Mouse (Mus musculus) adrenal gland, postnatal 14 days (tissue): ENCODE results near the gene Angptl2. TPM values are rescaled to one million over a fixed set of nuclear protein-coding genes. Genes with fewer than 3 reads are reported as not detected.
A peak's percentile ranks its signal among the peaks of the same experiment; 100 is the strongest.
"Not testable (repeated sequence)": the region's sequence is repeated elsewhere in the genome, so short reads cannot be mapped to it uniquely, and the experiment has no call there.

Source experiments
- DNase-seq: peaks from one replicate; pipeline ENCODE4 v3.0.0; 2021; ENCODE audit warnings: mixed read lengths
- total RNA-seq: library from RNA; stranded (reverse); gene quantifications from 2 replicates; pipeline ENCODE4 v1.2.3, GENCODE M21; 2021

Angptl2 gene
- total RNA-seq, 1 experiment from 2014 or later = 35.6 TPM

DNA sequence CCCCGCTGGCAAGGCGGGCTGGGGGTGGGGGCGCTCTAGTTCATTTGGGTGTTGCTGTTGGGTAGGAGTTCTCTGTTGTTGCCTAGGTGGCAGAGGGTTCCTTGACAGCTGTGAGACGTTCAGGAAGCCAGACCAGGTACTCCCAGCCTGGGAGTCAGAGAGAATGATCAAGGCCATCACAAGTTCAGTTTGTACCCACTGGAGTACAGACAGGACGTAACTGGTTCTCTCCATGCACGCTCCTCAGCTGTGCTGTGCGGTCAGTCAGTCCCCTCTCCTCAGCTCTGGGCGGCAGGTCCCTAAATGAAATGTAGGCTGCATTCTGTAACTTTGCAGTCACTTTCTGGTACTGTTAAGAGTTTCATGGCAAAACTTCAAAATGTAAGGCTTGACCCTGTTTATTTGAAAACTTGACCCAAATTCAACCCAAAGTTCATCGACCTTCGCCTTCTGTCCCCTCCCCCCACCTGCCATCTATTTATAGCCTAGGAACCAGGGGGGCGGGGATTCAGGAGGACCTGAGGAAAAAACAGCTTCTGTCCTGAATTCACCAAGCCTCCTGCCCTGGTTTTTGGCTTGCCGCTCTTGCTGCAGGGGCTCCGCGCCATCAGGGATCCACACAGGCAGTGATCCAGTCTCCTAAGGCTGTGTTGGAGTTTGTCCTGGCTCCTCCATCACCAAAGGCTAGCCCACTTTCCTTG is 15.4 kb upstream of the Angptl2 start:
- peak; percentile 54 for DNase-seq

DNA sequence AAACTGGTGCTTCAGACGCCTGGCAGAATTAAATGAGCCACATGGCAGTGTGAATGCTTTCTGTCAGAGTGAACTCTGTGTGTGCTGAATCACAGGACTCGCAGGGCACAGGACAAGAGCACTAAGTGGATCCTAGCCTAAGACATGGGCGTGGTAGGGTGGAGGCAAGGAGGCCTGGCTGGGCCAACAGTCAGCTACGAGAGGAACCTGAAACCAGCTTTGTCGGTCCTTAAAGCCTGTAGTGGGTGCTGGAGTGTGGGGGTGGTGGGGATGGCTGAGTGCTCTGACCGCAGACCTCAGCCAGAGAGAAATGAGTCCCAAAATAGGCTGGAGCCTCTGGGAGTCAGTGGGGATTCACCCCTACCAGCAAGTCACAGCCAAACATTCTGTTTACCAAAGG is 12.6 kb upstream of the Angptl2 start:
- DNase-seq = no peak

DNA sequence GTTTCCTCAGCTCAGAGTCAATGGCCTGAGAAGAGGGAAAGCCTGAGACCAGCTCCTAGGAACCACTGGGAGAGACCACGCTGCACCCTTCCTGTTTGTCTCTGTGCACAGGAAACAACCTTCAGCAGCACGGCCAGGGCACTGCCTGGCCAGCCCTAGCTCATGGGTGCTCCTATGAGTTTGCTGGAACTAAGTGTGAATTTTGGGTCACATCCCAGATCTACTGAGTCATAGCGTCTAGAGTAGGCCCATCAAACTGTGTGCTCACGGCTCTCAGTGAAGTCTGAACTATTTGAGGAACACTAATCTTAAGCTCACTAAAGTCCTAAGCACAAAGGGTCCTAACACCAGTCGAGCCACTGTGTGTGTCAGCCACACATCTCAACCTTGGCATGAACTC is 10.9 kb upstream of the Angptl2 start:
- DNase-seq = peak; percentile 67

DNA sequence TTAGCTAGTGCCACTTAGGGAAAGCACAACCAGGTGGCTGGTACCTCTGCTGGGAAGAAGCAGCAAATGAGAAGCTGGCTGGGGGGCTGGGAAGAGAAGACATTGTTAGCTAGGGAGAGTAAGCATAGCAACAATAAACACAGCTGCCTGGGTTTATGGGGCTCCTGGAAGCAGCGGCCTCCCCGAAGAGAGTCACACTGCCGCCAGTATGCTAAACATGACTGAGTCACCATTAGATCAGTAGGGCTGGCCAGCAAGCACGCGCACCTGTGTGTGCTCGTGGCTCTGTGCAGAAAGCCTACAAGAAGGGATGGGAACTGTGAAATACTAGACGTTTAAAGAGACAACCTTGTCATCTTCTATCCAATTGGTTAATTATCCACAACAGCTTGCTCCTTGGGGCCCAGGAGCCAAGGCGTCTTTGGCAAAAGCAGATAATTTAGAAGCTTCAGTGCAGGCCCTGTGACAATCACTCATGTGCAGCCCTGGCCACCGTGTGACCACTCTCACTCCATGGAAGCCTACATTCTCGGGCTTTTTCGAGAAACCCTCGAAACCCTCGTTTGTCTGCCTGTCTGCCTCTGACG is 9.8 kb upstream of the Angptl2 start:
- DNase-seq = no peak

DNA sequence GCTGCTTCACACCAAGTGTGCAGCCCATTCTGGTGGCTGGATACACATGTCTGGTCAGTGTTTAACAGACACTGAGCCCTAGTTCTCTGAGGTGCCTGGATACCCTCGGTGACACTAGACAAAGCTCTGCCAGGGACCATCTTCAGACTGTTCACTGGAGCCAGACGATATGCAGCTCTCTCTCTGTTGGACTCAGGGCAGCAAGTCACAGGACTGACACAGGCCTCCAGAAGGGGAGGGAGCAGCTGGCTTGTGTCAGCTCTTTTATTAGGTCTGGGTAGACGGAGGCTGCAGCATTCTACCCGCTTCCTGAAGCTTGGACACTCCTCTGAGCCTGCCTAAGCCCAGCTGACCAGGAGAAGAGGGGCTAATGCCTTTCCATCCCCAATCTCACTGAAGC is 8.8 kb upstream of the Angptl2 start:
- no peak for DNase-seq

DNA sequence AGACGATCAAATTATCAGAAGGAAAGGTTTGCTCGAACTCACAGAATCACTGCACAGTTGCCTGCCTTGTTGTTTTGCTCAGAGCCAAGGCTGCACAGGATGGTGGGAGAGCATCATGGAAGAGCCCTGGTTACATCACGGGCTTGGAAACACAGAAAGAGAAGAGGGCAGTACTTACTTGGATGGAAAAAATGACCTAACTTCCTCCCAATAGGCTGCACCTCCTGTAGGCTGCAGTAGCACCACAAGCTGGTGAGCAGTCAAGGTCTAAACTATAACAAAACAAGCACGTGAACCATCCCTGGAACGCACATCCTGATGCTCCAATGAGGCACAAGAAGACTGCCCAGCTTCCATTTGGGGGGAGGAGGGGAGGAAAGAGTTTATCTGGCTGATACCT is 7.7 kb upstream of the Angptl2 start:
- DNase-seq = no peak

DNA sequence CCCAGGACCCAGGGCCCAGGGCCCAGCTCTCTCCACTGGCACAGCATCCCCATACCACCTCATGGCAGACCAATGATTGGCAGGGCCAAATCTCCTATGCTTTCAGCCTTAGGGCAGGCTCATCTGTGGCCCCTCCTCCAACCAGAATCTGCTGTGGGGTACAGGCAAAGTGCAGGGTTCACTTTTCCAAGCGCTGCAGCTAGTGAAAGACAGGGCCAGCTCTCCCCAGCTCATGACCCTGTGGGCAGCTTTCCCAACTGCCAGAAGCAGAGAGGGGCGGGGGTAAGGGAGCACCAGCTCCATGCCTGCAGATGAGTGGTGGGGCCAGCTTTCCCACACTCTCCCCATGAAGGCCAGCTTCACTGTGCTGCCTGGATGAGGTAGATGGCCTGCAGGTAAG is 5.0 kb upstream of the Angptl2 start:
- no peak for DNase-seq

DNA sequence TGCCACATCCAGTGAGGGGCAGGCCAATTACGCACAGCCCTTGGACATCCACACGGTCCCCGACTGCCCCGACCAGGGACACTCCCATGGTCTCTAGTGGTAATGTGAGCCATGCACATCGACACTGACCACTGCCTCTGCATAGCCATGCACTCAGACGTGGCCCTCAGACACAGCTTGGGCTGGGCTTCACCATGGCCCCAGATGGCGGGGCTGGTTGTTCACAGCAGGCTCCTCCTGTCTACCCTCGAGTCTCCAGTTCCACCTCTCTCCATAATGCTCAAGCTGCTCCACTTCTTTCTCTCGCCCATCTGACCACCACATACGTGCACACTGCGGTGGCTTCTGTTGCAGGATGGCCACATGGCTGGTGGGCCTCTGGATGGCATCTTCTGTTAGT is 4.6 kb upstream of the Angptl2 start:
- DNase-seq = not testable (repeated sequence)

DNA sequence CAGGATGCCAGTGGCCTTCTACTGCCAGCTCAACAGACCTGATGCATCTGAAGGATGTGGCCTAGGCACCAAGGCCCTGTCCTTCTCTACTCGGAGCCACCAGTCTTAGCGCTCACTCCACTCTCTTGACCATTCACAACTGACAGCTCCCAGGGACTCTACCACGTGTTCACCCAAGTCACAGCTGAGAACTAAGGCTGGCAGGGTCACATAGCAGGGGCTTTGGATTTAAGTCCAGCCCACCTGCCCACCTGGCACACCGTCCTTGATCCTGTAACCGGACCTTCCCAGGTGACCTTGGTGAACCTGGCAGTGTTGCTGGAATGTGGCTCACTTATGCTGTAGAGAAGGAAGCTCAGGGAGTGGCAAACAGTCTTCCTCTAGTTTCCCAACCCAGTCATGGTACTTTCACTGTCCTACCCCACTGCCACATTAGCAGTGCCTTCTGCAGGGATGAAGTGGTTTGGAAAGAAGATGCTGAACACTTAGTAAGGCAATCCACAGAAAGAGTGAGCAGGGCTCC is 631 bp upstream of the Angptl2 start:
- DNase-seq = no peak

DNA sequence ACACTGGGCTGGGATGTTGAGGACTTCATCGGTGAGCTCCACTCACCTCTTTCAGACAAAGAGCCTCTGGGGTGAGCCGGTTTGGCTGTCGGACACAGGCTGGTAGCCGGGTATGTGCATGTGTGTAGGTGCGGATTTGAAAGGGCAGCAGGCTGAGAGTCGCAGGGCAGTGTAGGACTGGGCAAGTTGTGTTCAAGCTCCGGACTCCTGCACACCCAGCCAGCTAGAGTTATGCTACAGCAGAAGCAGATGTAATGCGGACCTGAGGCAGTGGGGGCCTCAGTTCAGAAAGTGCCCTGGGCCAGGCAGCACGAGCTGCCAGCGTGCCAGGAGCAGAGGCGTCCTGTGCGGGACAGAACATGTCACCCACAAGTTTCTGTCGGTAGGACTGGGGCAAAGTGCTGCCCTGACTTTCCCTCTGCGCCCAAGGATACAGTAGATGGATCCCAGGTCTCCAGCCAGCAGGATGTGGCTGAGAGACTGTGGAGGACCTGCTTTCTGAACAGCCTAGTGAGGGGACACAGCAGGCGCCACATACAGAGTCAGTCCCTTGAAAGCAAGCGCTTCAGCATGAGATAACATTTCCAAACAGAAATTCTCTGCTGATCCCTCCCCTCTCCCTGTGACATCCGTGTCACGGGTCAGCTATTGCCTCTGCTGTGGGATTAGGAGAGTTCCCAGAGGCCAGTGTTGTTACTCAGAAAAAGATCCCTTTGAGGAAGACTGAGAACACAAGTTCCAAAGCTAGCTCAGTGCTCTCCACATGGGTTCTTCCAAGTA is 966 bp downstream of the Angptl2 start:
- peak; percentile 40 for DNase-seq

DNA sequence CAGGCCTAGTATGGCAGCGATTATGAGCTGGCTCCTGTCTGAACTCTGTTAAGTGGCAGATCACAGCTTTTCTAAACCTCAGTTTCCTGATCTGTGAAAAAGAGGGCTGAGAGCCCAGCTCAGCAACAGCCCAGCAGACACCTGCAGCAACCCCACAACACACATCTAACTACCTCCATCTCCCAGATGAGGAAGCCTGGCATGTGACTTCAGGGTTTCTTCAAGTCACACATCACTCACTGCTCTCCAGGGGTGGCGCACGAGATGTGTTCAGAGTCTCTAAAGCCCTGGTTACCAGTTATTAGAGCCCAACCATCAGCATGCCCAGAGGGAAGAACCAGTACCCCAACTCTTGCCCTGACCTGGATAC is 1.5 kb downstream of the Angptl2 start:
- DNase-seq = no peak

DNA sequence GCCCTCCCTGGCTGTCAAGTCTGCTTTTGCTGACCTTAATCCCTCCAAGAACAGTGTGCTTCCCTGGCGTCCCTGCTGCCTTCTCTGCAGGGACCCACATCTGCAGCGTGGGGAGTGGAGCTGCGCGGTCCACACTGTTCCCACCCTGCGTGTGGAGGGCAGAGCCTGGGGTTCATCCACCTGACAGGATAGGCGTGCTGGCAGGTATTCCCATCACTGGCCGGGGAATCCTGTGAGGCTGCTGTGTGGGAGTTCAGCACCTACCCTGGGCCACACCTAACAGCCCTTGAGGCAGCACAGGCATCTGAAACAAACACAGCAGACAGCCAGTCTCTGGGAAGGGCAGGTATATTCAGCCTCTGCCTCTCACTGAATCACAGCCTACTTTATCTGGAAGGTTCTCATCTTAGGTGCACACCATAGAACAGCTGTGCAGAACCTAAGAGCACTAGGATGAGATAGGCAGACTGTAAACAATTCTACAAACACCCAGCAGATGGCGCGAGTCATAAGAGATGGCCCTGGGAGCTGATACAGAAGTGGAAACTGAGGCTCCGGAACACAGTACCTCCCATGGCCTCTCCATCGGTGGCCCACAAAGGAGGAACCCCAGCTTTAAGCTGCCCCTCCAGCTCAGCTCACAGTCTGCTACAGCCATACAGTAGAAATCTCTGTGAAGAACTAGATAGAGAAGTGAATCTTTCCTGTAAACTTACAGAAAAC is 3.2 kb downstream of the Angptl2 start:
- DNase-seq = peak; percentile 43

DNA sequence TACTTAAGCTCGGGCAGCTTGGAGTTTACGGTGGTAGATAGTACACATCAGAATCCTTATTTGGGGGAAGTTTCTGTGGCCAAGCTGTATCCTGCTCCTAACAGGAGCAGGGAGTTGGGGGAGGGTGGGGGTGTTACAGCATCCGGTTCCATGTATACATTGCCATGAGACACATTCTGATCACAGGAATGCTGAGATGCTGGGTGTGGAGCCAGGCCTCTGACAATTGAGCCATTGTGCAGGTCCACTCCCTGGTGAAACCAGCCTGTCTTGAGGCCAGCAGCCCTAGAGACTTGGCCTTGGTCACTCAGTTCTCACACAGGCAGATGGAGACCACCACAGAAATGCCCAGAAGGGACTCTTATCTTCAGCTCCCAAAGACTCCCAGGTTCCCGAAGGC is 3.8 kb downstream of the Angptl2 start:
- DNase-seq = no peak

DNA sequence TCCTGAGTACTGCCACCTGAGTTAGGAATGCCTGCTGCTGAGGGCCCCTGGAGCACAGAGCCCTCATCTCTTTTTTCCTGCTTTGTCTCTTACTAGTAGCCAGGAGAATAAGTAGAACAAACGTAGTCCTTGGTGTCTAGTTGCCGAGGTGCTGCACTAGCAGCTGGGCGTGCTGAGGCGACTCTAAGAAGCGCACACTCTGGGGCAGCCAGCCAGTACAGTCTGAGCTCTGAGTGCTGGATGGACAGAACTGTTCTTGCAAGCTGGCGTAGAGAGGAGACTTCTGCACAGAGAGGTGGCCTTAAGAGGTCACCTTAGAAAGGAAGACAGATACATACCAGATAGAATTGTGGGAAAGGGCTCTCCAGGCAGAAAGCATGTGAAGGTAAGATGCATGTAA is 4.4 kb downstream of the Angptl2 start:
- no peak for DNase-seq

DNA sequence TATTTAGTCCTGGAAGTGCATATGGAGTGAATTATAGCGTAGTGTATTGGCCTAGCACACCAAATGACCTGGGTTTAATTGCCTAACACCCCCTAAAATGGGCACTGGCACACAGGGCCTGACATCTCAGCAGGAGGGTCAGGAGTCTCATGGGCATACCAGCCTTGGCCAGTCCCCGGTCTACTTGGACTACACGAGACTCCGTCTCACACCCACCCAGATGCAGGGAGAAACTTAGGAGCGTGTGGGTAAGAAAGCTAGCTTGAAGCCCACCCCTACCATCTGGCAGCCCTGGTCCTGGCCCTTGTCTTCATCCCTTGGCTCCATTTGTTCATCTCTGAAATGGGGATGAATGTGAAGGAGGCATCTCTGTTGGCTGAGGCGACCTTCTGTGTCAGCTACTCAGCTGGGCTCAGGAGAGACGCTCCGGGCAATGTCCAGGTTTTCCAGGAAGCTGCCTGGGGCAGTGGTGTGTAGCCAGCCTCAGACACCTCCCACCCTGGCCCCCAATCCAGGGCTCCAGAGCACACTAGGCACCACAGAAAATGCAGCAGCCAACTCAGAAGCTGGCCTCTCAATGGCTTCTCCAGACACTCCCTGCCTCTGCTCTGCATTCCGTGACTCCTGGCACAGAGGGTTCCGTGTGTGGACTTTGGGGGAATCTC is 4.9 kb downstream of the Angptl2 start:
- DNase-seq = no peak

DNA sequence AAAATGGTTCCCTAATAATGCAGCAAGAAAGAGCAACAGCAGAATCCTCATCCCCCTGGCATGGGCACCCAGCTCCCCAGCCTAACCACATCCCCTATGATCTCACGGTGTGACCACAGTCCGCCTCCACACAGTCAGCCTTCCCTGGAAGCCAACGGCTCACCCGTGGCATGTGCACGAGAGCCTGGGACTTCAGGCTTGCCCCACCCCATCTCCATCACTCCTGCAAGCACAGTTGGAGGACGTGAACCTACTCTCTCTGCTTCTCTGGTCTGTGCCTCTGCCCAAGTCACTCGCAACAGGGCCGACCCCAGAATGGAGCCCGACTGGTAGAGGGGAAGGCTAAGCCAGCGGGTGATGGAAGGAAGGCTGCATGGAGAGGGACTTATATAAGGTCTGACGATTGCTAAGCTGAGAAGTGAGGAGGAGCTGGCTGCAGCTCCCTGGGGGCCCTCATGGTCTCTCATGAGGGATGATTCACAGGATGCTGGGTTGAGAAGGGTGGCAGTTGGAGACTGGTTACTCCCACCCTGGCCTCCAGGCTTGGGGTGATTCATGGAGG is 5.6 kb downstream of the Angptl2 start:
- DNase-seq = no peak

DNA sequence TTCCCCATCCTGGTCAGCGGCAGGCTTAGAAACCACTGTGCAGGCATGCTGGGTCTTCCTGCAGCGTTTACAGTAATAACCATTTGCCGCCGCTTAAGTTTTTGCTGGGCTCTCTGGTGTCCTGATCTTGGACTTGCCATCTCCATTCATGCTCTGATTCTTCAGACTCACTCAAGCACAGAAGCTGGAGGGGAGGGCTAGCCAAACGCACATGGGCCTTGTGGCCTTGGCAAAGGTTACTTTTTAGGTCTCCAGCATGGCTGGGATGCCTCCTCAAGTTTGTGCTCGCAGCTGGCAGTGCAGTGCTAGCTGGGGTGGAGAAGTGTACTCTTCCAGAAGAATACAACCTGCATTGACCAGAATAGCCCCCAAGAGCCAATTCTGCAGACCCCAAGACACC is 6.6 kb downstream of the Angptl2 start:
- DNase-seq = no peak

DNA sequence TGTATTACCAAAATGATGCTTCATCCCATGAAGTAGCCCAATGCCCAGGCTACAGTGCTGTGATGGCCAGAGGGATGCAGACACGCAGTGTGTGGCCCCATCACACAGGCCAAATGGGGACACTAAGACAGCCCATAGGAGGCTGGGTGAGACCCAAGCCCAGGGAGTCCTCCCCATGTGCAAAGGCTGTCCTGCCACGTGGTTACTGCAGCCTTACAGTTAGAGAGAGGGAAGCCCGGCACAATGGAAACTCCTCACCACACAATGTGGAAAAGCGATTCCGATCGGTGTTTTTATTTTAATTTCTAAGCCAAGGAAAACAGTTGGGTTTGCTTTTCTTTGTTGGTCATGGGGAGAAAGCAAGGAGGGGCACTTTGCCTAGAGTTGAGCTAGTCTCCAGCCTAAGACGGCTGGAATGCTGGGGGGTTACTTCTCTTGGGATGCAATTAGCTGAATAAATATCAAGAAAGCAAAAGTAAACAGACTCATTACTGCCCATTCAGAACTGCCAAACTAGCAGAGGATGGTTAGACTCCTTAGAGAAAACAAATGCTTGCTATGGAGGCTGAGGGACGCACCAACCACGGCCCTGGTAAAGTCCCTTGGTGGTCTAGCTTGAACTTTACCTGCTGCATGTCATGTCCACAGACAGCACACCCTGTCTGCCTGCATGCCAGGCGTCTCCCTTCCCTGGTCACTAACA is 7.9 kb downstream of the Angptl2 start:
- no peak for DNase-seq

DNA sequence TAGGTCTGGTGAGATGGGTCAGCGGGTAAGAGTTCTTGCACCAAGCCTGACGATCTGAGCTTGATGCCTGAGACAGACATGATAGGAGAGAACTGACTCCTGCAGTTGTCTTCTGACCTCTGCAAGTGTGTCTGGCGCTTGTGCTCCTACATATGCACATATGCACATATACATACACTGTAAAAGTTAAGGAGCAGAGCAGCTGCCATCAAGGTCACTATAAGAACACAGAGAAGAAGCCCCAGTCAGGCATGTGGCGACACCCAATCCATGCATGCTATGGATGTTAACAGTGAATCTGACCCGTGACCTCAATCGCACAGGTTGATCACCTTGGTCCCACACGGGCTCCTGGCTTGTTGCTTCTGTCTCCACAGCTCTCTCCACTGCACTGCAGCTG is 10.1 kb downstream of the Angptl2 start:
- DNase-seq = no peak

DNA sequence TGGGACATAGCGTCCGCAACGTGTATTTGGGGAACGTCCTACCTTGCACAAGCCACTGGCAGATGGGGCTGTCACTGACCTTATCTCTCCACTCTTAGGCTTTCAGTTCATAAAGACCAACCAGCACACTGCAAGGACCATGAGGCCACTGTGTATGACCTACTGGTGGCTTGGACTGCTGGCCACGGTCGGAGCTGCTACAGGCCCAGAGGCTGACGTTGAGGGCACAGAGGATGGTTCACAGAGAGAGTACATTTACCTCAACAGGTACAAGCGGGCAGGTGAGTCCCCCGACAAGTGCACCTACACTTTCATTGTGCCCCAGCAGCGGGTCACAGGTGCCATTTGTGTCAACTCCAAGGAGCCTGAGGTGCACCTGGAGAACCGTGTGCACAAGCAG is 12.2 kb downstream of the Angptl2 start:
- no peak for DNase-seq

DNA sequence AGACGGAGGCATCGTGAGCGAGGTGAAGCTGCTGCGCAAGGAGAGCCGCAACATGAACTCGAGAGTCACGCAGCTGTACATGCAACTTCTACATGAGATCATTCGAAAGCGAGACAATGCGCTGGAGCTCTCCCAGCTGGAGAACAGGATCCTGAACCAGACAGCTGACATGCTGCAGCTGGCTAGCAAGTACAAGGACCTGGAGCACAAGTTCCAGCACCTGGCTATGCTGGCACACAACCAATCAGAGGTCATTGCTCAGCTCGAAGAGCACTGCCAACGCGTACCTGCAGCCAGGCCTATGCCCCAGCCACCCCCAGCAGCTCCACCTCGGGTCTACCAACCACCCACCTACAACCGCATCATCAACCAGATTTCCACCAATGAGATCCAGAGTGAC is 12.7 kb downstream of the Angptl2 start:
- DNase-seq = no peak
